Mouse (Mus musculus) lung, postnatal 10 days (tissue): ENCODE results near the gene Apopt1.

ENCODE experiments used
- DNase-seq: peaks from one replicate; pipeline ENCODE4 v3.0.0; 2021

The Apopt1 gene

GRCm38 (mm10) chr12:111779544-111779943, 66.5 kb downstream of the Apopt1 start:
- no peak for DNase-seq

GRCm38 (mm10) chr12:111785174-111785573, 72.1 kb downstream of the Apopt1 start:
- DNase-seq = no peak

GRCm38 (mm10) chr12:111787015-111787414, 74.0 kb downstream of the Apopt1 start:
- no peak for DNase-seq

GRCm38 (mm10) chr12:111790090-111790489, 77.0 kb downstream of the Apopt1 start:
- no peak for DNase-seq

- no peak for DNase-seq
Measured at GRCm38 (mm10) chr12:111790631-111791030, 77.6 kb downstream of the Apopt1 start.

- no peak for DNase-seq
Measured at GRCm38 (mm10) chr12:111791474-111792104, 78.5 kb downstream of the Apopt1 start.

- no peak for DNase-seq
Measured at GRCm38 (mm10) chr12:111794102-111794501, 81.0 kb downstream of the Apopt1 start.

- no peak for DNase-seq
Measured at GRCm38 (mm10) chr12:111794526-111795179, 81.6 kb downstream of the Apopt1 start.

GRCm38 (mm10) chr12:111795180-111795895, 82.3 kb downstream of the Apopt1 start:
- DNase-seq = peak; percentile 56

GRCm38 (mm10) chr12:111797251-111797650, 84.2 kb downstream of the Apopt1 start:
- DNase-seq = no peak

GRCm38 (mm10) chr12:111798493-111798892, 85.4 kb downstream of the Apopt1 start:
- DNase-seq = no peak

- peak; percentile 42 for DNase-seq
Measured at GRCm38 (mm10) chr12:111800459-111801183, 87.6 kb downstream of the Apopt1 start.

GRCm38 (mm10) chr12:111803538-111803937, 90.5 kb downstream of the Apopt1 start:
- no peak for DNase-seq
